Mouse (Mus musculus) regulatory T cell (primary cell): ENCODE measurements at regions not wholly inside any gene's neighbourhood (a gene's known extent, or its start where the extent isn't known, plus 50 kb on each side); places are given as distances from the start of the nearest gene placed in this dataset.
"Not testable (repeated sequence)": the region's sequence is repeated elsewhere in the genome, so short reads cannot be mapped to it uniquely, and the experiment has no call there.

Experiments
- in situ Hi-C: fragments of 300-600 bp; cut with MboI, MseI; formaldehyde crosslinking; loops from one replicate; pipeline ENCODE4 v1.15.1; 2025; ENCODE audit warnings: high pct_unique_total_duplicates

DNA sequence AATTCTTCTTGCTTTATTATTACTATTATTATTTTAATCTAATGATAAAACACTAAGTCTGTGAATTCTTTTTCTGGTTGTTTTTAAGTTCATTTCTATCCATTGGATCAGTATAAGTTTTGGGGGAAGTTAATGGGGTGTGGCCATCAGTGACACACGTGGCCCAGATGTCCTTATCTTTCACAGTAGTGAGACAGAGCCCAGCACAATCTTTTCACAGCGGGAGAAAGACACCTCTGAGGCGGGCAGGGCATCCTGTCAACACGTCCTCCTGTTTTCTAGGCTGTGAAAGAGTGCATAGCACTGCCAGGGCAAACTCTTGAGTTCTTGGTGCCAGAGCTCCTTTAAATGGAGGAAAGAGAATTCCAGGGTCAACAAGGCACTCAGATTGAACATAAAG, 162.1 kb downstream of the Ifng start:
- in situ Hi-C loops, result no loop called here

GRCm38 (mm10) chr10:118603857-118604414, 163.1 kb downstream of the Ifng start:
- in situ Hi-C loops, result no loop called here

GRCm38 (mm10) chr10:118605156-118605821, 164.4 kb downstream of the Ifng start:
- in situ Hi-C loops, result no loop called here

- in situ Hi-C loops, result no loop called here
These were observed 166.6 kb downstream of the Ifng start for GRCm38 (mm10) chr10:118607418-118607817.

DNA sequence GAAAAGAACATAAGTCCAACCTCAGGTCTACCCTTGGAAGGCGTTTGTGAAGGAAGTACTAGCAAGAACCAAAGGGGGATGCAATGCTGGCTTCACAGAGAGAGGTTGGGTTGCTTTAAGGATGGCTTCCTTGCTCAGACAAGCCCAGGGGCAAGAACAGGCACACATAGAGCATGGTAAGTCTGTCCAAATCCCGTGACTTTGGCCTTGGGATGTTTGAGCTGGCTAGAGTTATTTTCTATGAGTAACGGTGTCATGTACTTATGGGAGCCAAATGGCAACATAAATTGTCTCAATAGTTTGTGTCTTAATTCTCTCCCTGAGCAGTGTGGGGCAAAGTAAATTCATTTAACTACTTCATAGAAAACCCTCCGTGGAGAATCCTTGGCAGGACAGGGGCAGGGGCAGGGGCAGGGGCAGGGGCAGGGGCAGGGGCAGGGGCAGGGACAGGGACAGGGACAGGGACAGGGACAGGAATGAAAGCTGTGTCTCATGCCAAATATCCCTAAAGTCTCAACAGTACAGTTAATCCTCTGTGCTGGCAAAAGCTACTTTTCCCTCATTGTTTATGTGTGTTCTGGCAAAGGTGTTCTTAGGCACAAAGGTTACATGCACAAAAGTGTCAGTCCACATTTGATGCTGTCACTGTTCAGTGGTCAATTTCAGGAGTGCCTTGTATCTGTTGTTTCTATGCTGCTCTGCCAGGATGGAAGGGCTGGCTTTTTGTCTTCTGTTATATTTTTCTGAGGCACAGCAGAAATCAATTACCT, 167.7 kb downstream of the Ifng start:
- in situ Hi-C loops, result no loop called here

DNA sequence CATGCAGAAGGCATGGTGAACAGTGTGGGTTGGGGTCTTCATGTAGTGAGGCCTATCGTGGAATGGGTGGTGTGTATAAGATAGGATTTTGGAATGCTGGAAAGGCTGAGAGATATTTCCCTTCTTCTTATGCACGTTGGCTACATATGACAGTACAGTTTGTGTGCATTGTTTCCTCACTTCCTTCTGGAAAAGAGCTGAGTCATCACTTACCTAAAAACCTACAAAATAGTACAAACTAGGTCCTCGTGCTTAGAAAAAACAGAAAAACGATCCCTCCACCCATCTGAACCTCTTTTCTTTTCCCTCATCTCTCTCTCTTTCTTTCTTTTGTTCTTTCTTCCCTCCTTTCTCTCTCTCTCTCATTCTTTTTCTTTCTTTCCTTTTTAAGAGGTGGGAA, 168.3 kb downstream of the Ifng start:
- in situ Hi-C loops, result no loop called here

DNA sequence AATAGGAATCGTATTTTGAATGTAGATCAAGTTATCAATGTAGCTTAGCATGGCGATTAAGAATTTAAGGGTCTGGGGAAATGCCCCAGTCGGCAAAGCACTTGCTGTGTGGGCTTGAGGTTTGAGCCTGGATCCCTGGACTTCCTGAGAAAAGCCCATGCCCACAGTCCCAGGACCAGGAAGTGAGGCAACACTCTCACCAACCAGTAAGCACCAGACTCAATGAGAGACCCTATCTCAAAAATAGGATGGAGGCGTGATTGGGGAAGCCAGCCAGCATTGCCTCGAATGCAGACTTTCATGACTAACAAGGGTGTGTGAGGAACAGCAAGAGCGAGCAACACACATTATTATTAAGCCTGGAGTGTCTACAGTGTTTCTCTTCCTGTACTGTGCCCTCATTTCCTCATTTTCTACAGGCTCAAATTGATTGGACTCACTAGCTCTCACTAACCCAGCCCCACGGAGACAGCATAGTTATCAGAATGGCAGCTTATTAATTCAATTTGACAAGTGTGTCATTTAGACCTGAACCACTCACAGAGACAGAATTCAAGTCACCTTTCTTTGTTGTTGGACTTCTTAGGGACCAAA, 170.1 kb downstream of the Ifng start:
- in situ Hi-C loops, result no loop called here

DNA sequence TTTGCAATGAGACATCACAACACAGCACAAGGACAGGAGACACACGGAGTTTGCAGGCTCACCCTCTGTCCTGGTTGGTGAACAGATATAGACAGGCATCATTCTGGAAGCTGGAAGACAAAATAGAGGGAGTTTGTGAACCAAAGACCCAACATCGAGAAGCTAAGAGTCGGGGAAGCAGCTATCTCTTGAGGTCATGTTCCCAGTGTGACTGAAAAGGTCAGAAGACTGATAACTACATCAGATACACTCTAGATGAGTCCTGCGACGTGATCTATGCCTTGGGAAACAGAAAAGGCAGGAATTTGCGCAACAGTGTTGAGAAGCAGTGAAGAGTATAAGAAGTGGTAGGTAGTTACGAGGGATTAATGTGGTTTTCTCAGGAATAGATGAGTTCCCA, 171.2 kb downstream of the Ifng start:
- in situ Hi-C loops, result no loop called here

- in situ Hi-C loops, result no loop called here
These were observed 172.3 kb downstream of the Ifng start for GRCm38 (mm10) chr10:118613056-118613695.

DNA sequence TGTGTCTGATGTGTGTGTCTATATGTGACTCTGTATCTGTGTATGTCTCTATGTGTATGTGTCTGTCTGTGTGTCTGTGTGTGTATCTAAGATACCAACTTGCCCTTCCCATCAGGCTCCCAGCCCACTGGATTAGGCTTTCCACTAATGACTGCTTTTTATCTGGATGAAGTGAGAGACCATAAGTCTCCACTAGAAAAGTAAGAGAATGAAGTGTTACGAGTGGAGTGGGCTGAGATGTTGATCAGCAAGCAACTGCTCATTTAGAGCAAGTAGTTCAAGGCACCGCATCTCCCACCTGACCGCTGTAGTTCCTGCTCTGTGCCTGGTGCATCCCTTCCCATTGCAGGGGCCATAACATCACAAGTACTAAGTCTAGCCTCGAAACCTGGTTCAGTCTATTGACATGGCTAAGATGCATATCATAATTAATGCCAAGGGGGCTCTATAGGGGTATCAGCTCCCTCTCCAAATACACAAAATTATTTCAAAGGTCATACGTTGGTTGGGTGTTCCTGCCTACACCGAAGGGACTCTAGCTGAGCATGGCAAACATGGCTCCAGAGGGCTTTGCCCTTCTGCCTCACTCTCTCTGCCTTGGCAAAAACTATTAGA, 173.5 kb downstream of the Ifng start:
- in situ Hi-C loops, result no loop called here

- in situ Hi-C loops, result no loop called here
These were observed 174.5 kb downstream of the Ifng start for GRCm38 (mm10) chr10:118615131-118616020.

DNA sequence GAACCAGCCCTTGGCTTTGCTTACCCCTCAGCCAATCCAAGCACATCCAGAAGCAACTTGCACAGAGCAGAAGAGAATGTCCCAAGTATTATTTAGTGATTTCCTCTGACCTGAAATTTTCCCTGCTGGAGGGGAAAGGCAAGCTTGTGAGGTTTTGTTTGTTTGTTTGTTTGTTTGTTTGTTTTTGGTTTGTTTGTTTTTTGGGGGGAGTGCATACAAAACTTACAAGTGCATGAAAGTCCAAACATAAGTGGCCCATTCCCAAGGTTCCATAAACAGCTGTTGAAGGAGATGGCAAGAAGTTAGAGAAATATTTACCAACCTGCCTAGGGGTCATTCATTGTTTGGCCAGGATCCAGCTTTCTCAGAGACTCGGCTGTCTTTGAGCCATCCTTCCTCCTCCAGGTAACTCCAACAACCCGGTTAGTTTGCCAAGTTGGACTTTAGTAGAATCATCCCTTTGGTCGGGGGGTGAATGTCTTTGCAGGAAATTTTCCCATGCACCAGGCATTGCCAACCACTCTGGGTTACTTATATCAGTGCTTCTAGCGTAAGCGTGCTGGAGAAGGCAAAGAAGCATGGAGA, 175.3 kb downstream of the Ifng start:
- in situ Hi-C loops, result no loop called here

- in situ Hi-C loops, result no loop called here
These were observed 176.6 kb downstream of the Ifng start for GRCm38 (mm10) chr10:118617291-118618044.

GRCm38 (mm10) chr10:118618251-118618650, 177.4 kb downstream of the Ifng start:
- in situ Hi-C loops, result not testable (repeated sequence)

GRCm38 (mm10) chr10:118618766-118619600, 178.1 kb downstream of the Ifng start:
- in situ Hi-C loops, result no loop called here

GRCm38 (mm10) chr10:118619601-118620000, 178.8 kb downstream of the Ifng start:
- in situ Hi-C loops, result no loop called here

- in situ Hi-C loops, result no loop called here
These were observed 179.8 kb downstream of the Ifng start for GRCm38 (mm10) chr10:118620611-118621010.

GRCm38 (mm10) chr10:118621546-118621945, 180.7 kb downstream of the Ifng start:
- in situ Hi-C loops, result no loop called here

DNA sequence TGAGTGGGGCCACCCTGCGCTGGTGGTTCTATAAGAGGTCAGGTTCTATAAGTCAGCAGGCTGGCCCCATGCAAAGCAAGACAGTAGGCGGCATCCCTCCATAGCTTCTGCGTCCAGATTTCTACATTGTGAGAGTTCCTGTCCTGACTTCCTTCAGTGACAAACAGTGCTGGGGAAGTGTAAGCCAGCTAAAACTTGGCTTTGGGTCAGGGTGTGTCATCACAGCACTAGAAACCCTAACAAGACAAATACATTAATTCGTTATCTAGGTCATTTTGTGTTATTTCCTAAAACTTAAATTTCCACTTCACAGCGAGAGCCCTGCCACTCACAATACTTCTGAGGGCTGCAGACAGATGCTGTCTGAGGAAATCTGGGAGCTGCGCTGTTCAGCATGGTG, 181.3 kb downstream of the Ifng start:
- in situ Hi-C loops, result no loop called here
